Mouse (Mus musculus): Measurements from ENCODE around the gene Cygb.

GRCm38 (mm10) chr11:116676175-116676976 lies 22.3 kb upstream of the Cygb start:
- TF ChIP-seq CTCF (IDR thresholded peaks at IDR 0.05; ENCODE audit: low read depth) (no peak), EP300 (IDR thresholded peaks at IDR 0.05; ENCODE audit: low read depth) (no peak)
